Mouse (Mus musculus): ENCODE measurements around the gene Glod4.

DNA sequence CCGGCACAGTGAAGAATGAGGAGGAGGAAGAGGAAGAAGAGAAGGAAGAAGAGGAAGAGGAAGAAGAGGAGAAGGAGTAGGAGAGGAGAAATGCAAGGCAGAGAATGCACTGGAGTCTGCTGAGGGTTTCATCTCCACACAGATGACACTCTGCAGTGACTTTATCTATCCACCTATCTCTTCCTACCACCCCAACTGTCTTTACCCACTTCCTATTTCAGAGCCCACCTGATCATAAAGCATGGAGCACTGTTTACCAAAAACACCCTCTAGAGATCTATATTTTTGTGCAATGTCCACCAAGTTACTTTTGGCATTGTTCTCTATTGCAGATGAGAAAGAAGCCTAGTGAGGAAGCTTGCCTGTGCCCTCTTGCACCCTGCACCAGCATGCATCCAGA, 158.6 kb downstream of the Glod4 start:
- no peak for TF ChIP-seq GATA1 (IDR thresholded peaks at IDR 0.05; ENCODE audit: borderline replicate concordance, low read length)
- no peak for TF ChIP-seq FLI1 (IDR thresholded peaks at IDR 0.05; ENCODE audit: low read length)
